Mouse (Mus musculus) frontal cortex, adult 2 months (tissue): ENCODE measurements at regions not wholly inside any gene's neighbourhood (a gene's known extent, or its start where the extent isn't known, plus 50 kb on each side); places are given as distances from the start of the nearest gene placed in this dataset.

Source experiments
- DNase-seq, 2 experiments: peaks; one replicate each; pipeline ENCODE4 v3.0.0; 2022; ENCODE audit warnings: low spot score in 1 of 2; ENCODE audit errors: extremely low spot score in 1 of 2

DNA sequence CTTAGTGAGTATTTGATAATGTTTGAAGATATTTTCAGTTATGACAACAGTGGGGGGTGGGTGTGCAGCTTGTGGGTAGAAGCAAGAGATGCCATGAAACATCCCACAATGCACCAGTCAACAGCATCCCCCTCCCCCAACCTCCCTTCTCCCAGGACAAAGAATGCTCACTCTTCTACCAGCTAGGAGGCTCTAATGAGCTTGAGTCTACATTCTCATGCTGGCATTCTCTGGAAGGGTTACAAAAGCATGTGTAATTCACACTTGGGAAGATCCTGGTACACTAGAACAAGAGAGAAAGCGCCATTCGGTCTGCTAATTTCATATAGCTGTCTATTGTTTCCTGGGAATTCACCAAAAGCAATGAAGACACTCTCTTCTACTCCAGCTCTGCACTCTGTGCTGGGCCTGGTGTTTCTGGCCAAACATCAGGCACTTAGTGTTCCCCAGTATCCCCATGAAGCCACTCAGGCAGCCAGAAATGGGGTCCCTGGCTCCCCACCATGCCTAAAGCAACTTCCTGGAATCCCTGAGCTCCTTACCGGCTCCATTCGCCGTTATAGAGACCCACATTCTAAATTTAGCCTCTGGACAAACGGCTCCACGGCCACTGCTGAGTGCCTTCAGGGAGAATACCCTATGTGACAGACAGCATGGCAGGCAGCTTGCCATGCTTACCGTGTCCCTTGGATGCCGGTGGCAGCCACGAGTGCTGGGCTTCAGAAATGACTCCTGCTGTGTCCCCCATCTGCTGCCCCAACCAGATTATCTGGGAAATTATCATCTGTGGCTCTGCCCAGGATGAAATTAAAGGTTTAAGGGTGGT lies 226.1 kb downstream of the Ttc32 start:
- no peak for DNase-seq

DNA sequence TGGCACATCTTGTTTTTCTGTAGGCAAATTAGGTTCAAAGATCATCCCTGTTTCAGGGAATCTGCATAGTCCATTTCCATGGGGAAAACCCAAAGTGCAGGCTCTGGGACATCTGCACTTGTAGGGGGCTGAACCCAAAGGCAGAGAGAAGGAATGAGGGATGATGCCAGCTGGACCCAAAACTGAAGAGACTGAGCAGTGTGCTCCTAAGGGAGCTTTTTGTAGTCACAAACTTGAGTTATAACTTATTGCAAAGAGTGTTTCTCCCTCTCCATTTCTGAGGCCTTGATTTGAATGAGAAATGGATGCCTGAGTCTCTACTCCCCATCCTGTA lies 226.7 kb downstream of the Ttc32 start:
- no peak for DNase-seq

DNA sequence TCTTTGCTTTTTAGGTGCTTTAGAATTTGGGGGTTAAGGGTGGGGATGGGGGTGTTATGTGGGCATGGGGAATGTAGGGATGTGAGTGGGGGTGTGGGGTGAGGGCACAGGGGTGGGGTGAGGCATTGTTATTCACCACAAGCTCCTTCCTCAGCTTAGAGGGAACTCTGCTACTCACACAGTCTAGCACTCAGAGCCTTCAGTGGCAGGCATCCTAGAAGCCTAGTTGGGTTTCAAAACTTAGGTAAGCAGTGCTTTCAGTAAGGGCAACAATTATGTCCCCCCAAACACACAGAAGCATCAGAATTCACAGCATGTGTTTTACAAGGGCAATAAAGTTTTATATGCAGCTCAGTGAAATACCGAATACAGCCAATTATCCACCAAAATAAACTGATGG lies 228.4 kb downstream of the Ttc32 start:
- no peak for DNase-seq

DNA sequence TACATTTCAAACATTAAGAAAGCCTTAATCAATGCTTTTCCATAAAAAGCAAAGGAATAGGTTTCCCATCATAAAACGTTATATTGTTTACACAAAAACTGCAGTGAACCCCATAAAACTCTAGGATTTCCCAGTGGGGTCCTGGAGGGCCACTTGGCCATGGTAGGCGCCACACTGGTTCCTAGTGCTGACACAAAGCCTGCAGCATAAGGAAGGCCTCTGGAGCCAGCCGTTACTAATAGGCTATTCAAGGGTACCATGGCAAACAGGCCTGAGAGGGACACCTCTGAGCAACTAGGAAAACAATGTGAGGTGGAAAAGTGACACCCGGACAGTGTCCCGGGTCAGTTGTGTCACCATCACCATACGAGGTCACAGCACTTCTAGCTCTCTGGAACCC lies 231.9 kb downstream of the Ttc32 start:
- no peak for DNase-seq

DNA sequence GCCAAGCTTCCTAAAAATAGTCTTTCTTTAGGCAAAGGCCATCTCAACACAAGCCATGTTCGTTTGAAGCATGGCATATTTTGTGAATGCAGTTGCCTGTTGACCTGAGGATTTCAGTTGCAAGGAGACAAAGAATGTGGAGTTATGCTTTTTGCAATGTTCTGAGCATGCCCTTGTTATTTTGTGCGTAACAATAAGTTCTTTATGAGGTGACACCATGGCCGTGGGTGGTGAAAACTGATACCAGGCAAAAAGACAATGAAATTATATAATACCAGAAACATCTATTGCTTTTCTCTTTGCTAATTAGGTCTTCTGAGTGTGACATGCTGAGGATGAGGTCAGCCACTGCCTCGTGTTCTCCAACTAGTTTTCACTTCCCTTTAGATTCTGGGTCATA lies 236.4 kb downstream of the Ttc32 start:
- no peak for DNase-seq

DNA sequence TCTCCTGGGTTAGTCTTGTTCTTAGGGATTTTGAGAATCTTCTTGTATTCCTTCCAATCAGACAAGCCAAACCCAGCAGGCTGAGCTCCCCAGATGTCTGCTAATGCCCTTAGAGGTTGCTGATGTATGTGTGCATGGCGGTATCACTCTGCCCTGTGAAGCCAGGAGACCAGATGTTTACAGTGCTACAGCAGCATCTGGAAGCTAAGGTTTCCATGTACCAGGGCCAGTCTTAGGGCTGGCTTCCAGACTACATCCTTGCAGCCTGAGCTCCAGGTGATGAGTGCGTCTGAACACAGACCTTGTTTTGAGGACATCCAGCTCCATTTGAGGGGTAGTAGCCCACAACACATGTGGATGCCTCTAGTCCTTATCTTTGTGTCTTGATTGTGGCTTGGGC lies 241.7 kb downstream of the Ttc32 start:
- no peak for DNase-seq

DNA sequence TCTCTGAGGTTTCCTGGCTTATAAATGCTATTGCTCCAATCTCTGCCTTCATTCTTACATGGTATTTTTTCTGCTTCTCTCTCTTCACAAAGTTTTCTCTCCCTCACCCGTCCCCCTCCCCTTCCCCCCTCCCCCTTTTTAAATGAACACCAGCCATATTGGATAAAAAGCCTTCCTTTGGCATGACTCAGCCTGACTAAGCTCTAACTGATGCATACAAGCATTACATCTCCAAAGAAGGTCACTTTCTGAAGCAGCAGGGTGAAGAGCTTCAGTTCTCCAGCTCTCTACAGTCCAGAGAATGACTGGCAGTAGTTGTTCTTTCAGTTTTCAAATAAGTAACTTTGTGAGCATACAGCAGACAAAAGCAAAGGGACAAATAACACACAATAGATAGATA lies 244.4 kb downstream of the Ttc32 start:
- no peak for DNase-seq

DNA sequence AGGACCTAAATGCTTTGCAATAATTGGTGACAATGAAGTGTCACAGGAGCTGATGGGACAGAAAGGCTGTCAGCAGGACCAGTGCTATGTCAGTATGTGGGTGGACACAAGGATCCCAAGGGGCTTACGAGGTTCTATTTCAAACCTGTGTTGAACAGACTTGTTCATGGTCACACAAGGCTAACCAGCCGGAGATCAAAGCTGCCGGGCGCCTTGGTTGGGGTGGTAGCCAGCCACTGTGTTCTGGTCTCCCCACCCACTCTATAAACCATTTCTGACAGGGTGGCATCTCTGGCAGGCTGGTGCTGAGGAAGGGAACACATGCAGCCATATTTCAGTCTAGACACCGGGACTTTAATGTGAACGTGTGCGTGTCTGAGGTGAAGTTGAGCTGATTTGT lies 245.9 kb downstream of the Ttc32 start:
- DNase-seq, result no peak

DNA sequence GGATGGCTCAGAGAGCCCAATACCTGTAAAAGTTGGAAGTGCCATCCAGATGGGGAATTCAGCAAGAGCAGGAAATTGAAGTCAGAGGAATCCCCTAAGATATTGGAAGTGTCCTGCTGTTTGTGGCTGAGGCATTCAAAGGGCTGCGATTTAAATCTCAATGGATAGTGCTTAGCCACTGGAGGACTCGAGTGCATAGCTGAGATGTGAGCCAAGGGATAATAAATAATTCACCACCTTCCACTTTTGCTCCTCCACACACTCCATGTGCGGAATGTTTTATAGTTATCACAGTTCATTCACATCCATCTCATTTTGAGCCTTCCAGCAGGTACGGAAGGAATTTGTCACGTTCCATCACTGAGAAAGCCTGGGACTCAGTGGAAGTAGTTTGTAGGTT lies 248.9 kb downstream of the Ttc32 start:
- DNase-seq, result no peak

DNA sequence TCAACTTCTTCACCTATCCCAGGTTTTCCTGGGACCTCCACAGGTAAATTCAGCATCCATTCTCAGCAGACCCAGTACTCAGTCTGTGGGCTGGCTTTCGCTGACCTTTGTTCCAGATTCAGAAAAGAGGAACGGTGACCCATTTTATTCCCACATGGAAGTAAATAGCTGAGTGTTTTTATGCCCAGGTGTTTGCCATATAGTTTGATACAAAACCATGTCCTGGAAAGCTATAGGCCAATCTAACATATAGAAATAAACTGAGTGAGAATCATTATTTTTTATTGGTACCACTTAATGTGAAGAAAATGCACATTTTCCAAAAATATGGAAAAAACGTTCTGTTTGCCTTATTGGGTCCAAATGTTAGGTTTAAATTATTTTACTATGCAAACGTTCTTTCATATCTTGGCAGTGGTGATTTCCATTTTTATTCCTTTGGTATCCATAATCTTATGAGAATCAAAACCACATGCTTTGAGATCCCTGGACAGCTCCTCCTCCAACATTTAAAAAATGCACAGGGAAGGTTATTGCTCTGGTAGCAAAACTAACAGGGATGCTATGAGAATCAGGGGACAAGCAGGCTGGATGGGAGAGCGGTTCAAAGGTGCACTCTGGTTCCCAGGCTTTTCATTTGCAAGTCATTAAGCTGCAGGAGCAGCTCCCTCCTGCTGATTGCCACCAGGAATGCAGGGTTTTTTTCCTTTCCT lies 250.3 kb downstream of the Ttc32 start:
- DNase-seq, result no peak

DNA sequence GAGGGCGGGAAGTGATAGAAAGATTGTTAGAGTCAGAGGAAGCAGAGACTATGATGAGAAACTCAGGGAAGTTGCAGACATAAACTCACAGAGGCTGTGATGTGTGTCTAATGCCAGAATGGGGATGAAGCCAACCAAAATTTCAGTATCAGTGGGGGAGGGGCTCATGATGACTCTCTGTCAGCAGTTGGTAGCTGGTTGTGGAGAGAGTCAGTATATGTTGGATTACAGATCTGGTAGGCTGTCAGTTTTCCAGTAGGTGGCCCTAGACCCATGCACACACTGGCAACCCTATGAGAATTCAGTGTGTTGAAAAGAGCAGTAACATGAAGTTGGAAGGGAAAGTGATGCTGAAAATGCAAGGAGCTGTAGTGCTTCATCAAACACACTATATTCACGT lies 257.5 kb downstream of the Ttc32 start:
- DNase-seq, result no peak

DNA sequence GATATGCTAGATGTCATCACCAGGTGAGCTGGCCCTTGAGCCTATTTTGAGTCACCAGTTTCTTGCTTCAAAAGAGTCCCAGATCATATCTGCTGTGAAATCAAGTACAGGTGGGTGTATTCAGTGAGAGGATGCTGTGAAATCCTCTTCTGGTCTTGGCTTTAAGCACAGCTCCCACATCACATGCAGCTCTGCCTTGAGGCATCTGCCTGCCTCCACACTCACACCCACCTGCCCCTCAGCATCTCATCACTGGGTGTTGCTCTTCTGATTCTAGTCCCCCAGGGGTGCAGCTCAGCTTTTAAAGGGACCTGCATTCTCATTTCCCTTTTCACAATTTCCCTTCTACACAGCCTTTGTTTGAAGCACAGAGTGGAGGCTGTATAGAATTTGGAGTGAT lies 262.9 kb downstream of the Ttc32 start:
- DNase-seq, result peak; percentile 65 to 79

DNA sequence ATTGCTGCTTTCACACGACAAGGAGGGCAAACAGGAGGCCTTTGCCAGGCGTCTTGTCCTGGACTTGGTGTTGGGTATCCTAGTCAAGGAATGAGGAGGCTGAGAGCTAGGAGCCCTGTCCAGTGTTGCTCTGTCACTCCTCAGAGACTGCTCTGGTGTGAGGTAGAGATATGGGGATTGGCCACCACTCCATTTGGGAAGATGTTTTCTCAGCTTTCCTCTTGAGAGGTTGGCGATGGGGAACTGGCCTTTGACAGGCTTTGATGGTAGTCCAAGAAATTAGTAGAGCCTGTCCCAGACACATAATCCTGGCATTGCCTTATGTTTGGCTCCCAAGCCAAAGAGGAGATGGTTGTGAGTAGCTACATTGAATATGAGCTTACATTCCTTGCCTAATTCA lies 265.4 kb downstream of the Ttc32 start:
- no peak for DNase-seq

DNA sequence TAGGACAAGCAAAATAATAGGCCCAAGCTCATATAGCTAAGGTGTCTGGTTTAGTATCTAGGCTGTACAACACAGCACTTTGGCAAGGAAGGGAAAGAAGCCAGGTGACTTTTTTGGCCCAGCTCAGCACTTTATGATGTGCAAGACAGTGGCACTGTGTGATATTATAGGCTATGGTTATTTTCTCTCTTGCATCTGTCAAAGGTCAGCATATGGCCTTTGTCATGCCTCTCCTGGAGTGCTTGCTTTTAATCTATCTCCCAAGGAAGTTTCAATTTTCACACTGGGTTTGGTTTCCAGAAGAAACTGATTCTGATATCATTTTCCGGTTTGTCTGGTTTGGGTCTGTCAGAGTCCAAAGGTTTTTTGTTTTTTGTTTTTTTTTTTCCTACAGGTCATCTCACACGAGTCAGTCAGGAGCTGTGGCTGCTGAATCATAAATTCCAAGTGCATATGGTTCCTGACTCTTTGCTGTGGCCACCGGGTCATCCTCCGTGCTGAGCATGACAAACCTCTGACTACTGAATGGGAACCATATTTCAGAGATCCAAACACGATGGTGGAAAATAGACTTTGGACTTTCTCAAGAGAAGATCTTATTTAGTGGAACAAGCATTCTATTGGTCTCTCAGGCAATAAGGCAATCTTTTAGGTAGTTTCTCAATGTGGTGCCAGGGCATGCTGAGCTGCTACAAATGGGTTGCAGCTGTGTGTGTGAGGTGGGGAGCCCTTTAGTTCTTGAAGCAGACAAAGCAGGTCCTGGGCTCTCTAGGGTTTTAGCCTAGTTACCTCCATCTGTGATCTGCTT lies 269.3 kb downstream of the Ttc32 start:
- DNase-seq, result no peak

DNA sequence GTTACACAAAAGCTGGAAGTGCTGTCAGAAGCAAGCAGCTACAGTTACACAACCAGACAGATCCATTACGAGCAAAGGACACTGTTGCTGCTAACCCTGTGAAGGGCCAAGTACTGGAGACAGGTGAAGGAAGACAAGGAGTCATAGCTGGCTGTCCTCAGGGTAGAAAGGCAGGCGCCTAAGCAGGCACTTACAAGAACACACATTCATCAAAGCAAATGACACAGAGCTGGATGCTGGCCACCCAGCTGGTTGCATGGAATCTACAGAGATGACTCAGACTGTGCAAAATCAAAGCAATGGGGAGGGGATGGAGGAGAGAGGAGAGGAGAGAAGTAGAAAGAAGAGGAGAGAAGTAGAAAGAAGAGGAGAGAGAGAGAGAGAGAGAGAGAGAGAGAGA lies 265.8 kb upstream of the Osr1 start:
- peak; percentile 11 to 35 for DNase-seq

DNA sequence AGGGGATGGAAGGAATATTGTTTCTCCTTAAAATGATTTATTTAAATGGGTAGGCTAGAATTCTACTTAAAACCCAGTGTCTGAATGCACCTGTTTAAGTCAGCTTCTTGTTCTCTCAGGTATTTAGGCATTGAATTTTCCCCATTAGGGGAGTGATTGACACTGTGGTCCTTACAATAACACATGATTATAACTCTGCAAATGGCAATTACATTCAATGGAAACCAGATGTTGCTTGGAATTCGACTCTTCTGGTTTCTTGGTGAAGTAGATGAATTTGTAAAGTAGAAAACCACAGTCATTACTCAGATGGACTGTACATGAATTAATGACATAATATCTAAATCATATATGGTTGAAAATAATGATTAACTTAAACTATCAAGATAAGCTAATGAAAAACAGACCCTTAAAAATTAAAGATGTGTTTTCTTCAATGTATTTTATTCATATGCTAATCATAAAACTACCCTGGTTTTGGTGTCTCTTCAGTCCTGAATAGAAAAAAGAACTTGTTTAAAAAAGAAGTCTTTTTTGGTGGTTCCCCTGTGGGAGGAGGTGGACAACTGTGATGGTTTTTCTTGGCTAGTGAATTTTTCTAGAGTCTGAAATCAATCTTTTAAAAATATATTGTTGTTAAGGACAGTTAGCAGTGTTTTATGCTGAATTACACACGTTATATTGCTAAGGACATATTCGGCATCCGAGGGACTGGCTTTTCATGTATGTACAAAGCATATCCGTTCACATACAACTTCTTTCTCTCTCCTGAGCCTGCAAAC lies 231.8 kb upstream of the Osr1 start:
- peak in 1 of 2 experiments; percentile 25 for DNase-seq

DNA sequence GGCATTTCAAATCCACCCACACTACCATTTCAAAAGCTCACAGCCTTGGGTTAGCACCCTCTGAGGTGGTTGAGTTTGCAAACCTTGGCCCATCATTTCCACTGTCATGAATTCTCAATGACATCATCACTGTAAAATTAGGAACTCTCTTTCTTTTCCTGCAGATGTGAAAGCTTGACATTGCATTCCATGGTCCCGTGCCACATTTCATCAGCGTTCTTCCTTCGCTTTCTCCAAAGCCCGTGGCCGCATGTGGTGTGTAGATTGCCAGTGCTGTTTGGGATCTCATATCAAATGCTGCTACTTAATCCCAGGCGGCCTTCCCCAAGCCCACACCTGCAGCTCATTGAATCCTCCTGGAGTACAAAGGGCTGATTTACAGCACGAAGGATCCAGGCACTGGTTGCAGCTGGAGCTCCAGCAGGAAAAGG lies 231.1 kb upstream of the Osr1 start:
- DNase-seq, result peak in 1 of 2 experiments; percentile 26

DNA sequence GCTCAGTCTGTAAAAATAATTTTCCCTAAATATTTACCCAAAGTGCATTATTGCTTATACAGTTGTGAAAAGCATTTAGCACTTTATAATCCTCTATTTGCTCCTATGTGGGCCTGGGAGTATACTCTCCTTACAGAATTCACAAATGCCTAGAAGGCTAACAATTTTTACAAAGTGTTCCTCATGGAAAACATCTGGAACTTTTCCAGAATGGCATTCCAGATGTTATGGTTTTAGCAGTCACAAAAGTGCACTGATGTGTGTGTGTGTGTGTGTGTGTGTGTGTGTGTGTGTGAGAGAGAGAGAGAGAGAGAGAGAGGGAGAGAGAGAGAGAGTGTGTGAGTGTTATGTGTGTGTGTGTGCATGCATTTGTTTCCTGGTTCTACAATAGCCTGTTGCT lies 229.1 kb upstream of the Osr1 start:
- DNase-seq, result no peak

DNA sequence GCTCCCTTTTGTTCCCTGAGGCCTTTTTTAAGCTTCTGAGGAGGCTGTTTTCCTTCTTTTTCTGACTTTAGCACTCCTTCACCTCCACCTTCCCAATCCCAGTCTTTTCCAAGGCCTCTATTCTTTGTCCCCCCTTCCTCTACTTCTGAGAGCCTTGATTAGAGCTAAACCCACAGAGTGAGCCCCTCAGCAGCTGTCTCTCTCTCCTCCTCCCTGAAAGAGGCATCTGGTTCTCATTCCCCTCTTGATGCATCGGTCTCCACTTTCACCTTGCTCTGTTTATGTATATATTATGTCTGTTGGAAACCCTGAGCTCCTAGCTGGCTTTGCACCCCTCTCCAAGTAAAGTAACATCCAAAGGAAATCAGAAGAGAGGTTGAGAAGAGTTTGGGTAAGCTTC lies 224.6 kb upstream of the Osr1 start:
- DNase-seq, result no peak

DNA sequence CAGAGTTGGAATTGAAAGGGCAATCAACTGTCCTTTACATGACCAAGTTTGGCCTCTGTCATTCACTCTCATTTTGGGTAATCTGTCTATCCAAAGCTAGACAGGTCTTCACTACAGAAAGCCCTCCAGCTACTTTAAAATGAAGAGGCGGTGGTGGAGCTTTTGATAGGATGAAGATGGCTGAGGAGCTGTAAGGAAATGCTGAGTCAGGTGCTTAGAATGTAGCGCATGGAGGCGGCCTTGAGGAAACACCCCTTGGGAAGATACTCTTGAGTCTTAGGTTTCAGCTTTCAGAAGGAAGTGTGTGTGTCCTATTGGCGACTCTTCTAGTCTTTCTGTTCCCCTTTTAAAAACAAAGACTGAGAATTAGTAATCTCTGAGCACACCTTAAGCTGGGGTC lies 214.4 kb upstream of the Osr1 start:
- no peak for DNase-seq

DNA sequence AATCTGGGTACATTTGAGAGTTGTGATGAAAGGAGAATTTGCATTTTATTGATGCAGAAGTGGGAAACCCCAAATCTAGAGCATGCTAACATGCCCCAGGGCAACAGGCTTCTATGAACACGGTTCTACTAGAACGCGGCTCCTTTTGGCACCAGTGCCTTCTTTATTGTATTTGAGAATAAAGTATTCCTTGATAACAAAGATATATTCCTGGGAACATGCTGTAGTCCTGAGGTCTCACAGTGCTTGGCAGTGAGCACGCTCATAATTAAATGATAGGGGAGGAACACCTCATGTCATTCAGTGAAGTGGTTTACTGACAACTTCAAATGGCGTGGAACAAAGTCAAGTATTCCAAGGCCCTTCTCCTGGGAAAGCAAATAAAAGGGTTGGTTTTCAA lies 212.1 kb upstream of the Osr1 start:
- DNase-seq, result no peak
